Mouse (Mus musculus) heart, postnatal 14 days (tissue): ENCODE measurements around the gene Fam186a. TPM values are rescaled to one million over a fixed set of nuclear protein-coding genes. Genes with fewer than 3 reads are reported as not detected.

Experiments used
- DNase-seq, 2 experiments: peaks; one replicate each; pipeline ENCODE4 v3.0.0; 2021 to 2022
- intact Hi-C: fragments of 180-260 bp; cut with DNase I; formaldehyde crosslinking; loops from one replicate; pipeline ENCODE4 v1.15.1; 2025
- total RNA-seq, 2 experiments: library from RNA; stranded (reverse); gene quantifications; 2 replicates each; pipeline ENCODE4 v1.2.3; 2021

Fam186a gene
- total RNA-seq, 2 experiments from 2014 or later: 0.07 to 0.15 TPM

DNA sequence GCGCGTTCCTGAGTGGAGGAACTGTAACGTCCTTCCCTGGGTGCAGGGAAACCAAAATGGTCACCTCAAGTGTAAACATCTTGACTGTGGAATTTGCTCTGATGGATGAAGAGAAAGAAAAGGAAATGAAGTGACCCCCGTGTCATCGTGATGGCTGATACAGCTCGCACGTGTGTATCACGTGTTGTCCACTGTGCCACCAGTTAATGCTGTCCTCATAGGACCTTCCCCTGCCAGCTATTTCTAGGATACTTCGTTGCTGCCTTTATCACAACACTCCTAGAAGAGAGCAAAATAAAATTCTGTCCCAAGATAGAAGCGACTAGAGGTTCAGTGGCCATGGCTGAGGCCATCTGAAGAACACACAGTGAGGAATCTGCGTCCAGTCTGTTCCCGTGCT, 82.8 kb downstream of the Fam186a start:
- DNase-seq: no peak
- intact Hi-C loops: no loop called here

DNA sequence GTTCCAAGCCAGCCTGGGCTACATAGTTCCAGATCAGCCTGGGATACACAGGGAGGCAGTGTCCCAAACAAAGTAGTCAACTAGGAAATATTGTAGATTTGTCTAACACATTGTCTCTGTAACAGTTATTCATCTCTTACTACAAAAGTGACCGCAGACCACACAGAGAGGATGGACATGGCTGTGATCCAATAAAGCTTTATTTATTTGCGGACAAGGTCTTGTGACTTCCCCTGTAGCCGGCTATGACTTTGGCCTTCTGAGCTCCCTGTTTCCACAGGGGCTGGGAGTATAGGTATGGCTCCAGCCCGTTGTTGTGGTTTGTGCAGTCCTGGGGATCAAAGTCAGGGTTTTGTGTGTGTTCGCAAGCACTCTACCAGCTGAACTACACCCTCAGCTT, 88.3 kb downstream of the Fam186a start:
- intact Hi-C loops: no loop called here

DNA sequence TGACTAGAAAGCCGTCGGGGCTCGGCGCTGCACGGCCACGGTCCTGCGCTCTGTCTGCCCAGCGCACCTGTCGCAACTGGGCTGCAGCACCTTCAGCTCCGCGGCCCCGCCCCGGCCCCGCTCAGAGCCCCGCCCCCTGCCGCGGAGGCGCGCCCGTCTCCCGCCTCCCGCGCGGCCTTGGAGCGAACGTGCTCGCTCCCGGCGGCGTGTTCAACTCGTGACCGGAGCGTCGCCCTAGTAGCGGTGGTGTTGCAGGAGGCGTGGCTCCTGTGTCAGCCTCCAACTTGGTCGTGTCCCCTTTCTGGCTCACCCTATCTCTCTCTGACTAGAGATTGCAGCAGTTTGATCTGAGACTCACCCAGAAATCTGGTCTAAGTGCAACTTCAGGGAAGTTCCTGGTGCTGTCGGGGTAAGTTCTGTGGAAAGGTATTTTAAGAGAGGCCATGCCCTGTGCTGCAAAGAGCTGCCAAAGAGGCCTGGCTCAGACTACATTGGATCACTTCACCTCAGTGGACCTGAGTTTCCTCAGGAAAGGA, 91.5 kb downstream of the Fam186a start, which contains the start of gene Lima1:
Gene Lima1, minus strand, starts transcription at position 123 of the 536 bp plus-strand sequence.
- intact Hi-C loops: no loop called here
- peak; percentile 90 to 93 for DNase-seq

More for the DNA sequence above, 88.3 kb downstream of the Fam186a start:
- no peak for DNase-seq

DNA sequence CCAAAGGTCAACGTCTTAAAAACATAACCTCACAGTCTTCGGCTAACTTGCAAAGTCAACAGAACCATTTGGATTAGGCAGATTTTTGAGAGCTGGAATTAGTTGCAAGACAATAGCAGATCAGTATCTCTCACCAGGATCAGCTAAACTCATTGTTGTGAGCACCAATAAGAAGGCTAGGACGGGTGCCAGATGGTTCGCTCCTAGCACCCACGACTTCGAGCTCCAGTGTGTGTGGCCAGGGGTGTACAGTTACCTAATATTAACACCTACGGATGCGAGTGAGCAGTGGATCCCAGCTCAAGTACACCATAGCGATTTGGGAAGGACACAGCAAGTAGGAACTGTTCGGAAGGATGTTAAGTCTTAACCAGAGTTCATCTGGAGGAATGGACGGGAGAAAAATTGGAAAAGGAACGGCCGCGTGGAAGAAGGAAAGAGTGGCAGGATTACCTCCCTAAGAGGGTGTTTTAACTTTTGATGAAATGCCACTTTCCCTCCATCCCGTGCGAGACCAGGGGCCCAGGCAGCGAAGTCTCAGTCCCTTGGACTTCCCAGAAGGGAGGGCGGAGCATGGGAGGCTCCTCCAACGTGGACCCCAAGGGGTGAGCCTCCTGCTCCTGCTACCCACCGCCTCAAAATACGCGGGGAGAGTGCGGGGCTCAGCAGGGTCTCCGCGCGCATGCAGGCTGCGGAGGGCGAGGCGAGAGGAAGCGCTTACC, 92.1 kb downstream of the Fam186a start:
- intact Hi-C loops: no loop called here
- peak; percentile 28 to 32 for DNase-seq

DNA sequence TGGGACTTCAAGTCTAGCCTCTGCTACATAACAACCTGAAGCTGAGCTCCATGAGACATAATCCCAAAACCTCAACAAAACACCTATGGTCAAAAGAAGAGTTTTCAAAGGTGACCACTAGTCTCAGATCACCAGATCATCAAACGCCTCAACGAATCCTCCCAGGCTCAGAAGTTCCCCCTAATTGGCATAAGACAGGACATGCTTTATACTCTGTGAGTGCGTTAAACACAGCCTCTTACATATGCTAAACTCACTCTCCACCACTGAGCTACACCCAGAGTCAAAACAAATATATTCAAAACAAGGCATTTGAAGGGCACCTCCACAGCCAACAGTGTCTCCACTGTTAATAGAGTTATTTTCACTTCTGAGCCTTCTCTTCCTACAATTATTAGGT, 94.3 kb downstream of the Fam186a start:
- intact Hi-C loops: no loop called here
- no peak for DNase-seq

Other genes starting within 250 kb of the Fam186a start
- 10 to 100 TPM; 61.7 to 91.3 TPM for gene Gpd1, start 249.5 kb downstream of the Fam186a start, total RNA-seq
- 100 to 1,000 TPM; 207 to 250 TPM for gene Cox14, start 241.4 kb downstream of the Fam186a start, total RNA-seq
- gene Cers5, start 194.2 kb downstream of the Fam186a start, total RNA-seq: 10 to 100 TPM; 24.8 to 27.3 TPM
- 10 to 100 TPM; 23.5 TPM for gene Lima1, start 91.6 kb downstream of the Fam186a start, total RNA-seq
- 10 to 100 TPM; 72.9 to 74.9 TPM for gene Larp4, start 3.0 kb upstream of the Fam186a start, total RNA-seq
- 10 to 100 TPM; 26.0 to 27.6 TPM for gene Dip2b, start 71.6 kb upstream of the Fam186a start, total RNA-seq